Mouse (Mus musculus): Measurements from ENCODE around the gene D10Wsu102e.

GRCm38 (mm10) chr10:83382988-83383387, 23.0 kb downstream of the D10Wsu102e start:
- TF ChIP-seq CTCF (IDR thresholded peaks at IDR 0.05; ENCODE audit: low read depth, low read length) (no peak), GATA1 (IDR thresholded peaks at IDR 0.05; ENCODE audit: borderline replicate concordance, low read length) (no peak), GATA2 (IDR thresholded peaks at IDR 0.05; ENCODE audit: borderline replicate concordance, low read depth, low read length) (no peak), POLR2AphosphoS5 (IDR thresholded peaks at IDR 0.05; ENCODE audit: insufficient replicate concordance, low read depth, low read length) (no peak), TAL1 (conservative IDR thresholded peaks at IDR 0.05; ENCODE audit: low read depth, low read length) (no peak)

Measured in G1E (cell line).